In the genomic region with DNA sequence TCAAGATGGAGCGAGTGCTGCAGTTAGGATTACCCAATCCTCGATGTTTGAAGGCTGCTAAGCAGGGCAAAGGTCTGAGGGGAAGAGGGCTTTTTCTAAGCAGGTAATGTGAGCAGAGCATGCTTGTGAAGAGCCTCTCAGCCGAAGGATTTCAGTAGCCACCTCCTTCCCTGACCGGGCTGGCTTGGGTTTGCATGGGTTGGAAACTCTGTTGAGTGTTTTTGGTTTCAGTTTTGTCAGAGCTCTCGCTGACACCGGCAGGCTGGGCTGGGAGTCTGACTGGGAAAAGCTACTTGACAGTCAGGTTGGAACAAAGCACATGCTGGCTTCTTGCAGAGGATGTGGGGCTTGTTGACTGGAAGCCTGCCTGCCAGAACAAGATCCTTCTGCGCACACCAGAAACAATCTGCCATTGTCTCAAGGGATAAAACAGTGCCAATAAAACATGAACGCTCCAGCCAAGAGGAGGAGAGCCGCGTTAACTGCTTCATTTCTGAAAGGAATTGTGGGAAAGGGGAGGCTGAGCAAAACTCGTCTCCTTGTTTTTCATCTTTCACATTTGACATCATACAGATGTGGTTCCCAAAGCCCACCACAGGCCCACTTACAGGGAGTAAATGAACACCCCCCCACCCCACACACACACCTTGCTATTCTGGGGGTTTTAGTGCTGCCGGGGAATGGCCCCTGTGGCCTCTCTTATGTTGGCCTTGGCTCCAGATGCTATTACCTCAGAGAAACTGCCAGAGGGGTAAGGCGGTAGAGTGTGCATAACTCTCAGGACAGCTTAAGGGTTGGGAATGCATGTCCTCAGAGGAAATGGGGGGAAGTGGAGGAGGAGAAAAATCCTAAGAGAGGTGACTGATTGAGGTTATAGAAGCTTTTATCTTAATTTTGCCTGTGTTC, we compare ENCODE assay signal across 7 mouse cellular contexts.
A peak's percentile ranks its signal among the peaks of the same experiment; 100 is the strongest.
DNase-seq lines count a peak whose midpoint lies in the region; ATAC-seq and TF ChIP-seq lines count a peak whose summit lies in the region.

No protein-coding gene starts in this region.

- intact Hi-C loops in gastrocnemius, postnatal 36 days (cut with DNase I), result no loop called here
- intact Hi-C loops in left cerebral cortex, adult 2 months (cut with DNase I), result no loop called here

- peak; percentile 61 for ATAC-seq in inflammation-experienced regulatory T-cells, adult 6 months

- TF ChIP-seq CTCF in left cerebral cortex, adult 2 months (IDR thresholded peaks at IDR 0.05), result no peak

- peak overlapping the region; percentile 40 for H3K4me3 ChIP-seq in left cerebral cortex, adult 2 months

- peak overlapping the region; percentile 77 for H3K27ac ChIP-seq in left cerebral cortex, adult 2 months

- DNase-seq in adrenal gland, postnatal 36 days, result peak; percentile 61 to 73
- DNase-seq in embryo, embryonic 11.5 days (ENCODE audit: low read depth, low spot score), result peak; percentile 16
- peak; percentile 65 to 70 for DNase-seq in gastrocnemius, postnatal 36 days
- DNase-seq in left cerebral cortex, adult 2 months (ENCODE audit: extremely low spot score in 1 of 2, low spot score in 2 of 2), result peak; percentile 56 to 62
- DNase-seq in lung, postnatal 36 days, result peak; percentile 85
- peak; percentile 77 for DNase-seq in right cerebral cortex, adult 18-20 months

Comparison
In these comparisons a context has a peak if more than half of its experiments do, and no peak if none do; other contexts are left out.
1. Peak in every context shown above with its lines: DNase-seq, ATAC-seq, H3K4me3 ChIP-seq and H3K27ac ChIP-seq.
2. DNase-seq: peak in every context shown above with its lines; median percentile 85 in lung, postnatal 36 days; 77 in right cerebral cortex, adult 18-20 months; 68 in gastrocnemius, postnatal 36 days; 67 in adrenal gland, postnatal 36 days; 59 in left cerebral cortex, adult 2 months; 16 in embryo, embryonic 11.5 days.